Mouse (Mus musculus): Measurements from ENCODE around the gene Upk3a. TPM values are rescaled to one million over a fixed set of nuclear protein-coding genes. Genes with fewer than 3 reads are reported as not detected.

Upk3a gene
- polyA plus RNA-seq, 1 experiment, result 0.20 TPM

- peaks cover 32% of the 10 kb centered on the region for H3K4me1 ChIP-seq (ENCODE audit: control insufficient read depth, insufficient read depth, low read length)
- no peak overlapping the region for H3K4me3 ChIP-seq (replicated peaks; ENCODE audit: insufficient read depth, low read depth, low read length)
- WGBS, result 65% methylated on average over 7 of the region's 7 CpGs
- DNase-seq, result no peak
- no peak for TF ChIP-seq CTCF (IDR thresholded peaks at IDR 0.05; ENCODE audit: borderline replicate concordance, insufficient read depth, low read depth, low read length)
- no peak for TF ChIP-seq POLR2A (IDR thresholded peaks at IDR 0.05; ENCODE audit: borderline replicate concordance, insufficient read depth, low read length)
- no peaks in the 10 kb centered on the region for H3K27me3 ChIP-seq (ENCODE audit: control insufficient read depth, insufficient read depth, low read length)
- no peak overlapping the region for H3K27ac ChIP-seq (ENCODE audit: insufficient read depth, low read length)
These were observed 33.2 kb upstream of the Upk3a start for GRCm38 (mm10) chr15:84983721-84984120.

DNA sequence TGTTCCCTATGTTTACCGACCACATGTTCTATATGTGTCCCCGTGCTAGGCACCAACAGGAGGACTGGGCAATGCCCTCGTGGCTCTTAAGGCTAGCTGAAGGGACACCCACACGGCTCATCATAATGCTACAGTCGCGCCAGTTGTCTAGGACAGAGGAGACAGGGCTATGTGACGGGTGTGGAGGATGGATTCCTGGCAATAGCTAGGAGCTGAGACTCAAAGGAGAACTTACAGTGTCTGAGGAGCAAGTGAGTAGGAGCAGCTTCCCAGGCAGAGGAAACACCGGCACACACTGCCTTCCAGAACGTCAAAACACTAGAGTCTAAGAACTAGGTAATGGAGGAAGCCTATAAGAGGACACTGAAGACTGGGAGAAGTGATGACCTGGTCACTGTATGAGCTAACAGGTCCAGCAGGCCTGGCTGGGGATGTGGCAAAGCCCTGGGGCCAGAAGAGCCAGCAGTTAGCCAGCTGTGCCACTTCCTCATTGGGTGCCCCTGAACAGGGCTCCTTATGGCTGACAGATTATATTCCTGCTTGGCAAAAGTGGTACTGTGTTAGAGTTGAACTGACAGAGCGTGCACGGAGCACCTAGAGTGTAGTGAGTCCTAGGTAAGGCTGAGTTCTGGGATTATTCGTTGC lies 31.3 kb upstream of the Upk3a start:
- Histone ChIP-seq H3K4me3 (replicated peaks; ENCODE audit: insufficient read depth, low read depth, low read length) (no peak overlapping the region), H3K27me3 (ENCODE audit: control insufficient read depth, insufficient read depth, low read length) (no peaks in the 10 kb centered on the region), H3K4me1 (ENCODE audit: control insufficient read depth, insufficient read depth, low read length) (peaks cover 28% of the 10 kb centered on the region), H3K27ac (ENCODE audit: insufficient read depth, low read length) (no peak overlapping the region)
- WGBS, result 54% methylated on average over 12 of the region's 12 CpGs
- no peak for DNase-seq
- no peak for TF ChIP-seq CTCF (IDR thresholded peaks at IDR 0.05; ENCODE audit: borderline replicate concordance, insufficient read depth, low read depth, low read length)
- TF ChIP-seq POLR2A (IDR thresholded peaks at IDR 0.05; ENCODE audit: borderline replicate concordance, insufficient read depth, low read length), result no peak

DNA sequence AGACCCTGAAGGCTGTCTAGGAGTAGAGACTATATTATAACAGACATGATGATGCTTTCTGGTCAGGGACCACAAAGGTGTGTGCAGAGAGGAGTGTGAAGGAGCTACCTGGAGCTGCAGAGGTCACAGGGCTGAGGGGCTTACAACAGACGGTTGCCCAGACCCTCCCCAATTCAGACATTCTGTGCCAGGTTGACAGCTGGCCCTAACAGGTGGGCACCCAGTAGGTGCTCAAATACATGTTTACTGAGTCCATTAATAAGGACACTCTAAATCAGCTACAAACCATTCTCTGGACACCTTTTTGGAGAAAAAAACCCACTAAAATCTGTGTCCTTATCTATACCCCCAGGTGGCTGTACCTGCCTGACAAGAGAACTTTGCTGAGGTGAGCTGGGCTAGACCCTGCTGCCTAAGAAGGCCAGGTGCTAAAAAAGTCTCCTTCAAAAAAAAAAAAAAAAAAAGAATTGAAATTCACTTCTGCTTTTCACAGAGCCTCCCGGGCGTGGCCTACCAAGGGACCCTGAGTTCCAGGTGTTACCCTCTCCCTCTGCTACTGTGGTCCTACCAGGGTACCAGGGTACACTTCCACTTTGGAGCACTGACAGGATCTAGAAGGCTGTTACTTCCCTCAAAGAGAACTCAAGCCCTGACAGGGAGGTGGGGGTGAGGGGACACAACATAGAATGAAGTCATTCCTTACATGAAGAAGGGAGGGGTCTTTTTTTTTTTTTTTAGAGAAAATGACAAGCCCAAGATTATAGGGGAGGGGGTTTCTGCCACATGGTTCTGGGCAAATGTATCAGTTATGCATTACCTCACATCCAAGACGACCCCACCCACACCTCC lies 30.5 kb upstream of the Upk3a start:
- 32% methylated on average over 4 of the region's 4 CpGs for WGBS

GRCm38 (mm10) chr15:84987020-84987815 lies 29.7 kb upstream of the Upk3a start:
- Histone ChIP-seq H3K4me1 (ENCODE audit: control insufficient read depth, insufficient read depth, low read length) (peaks cover 20% of the 10 kb centered on the region), H3K27me3 (ENCODE audit: control insufficient read depth, insufficient read depth, low read length) (no peaks in the 10 kb centered on the region), H3K27ac (ENCODE audit: insufficient read depth, low read length) (peak overlapping the region; percentile 18; the same call in 1 of the 2 replicates), H3K4me3 (replicated peaks; ENCODE audit: insufficient read depth, low read depth, low read length) (peak overlapping the region; percentile 64)
- TF ChIP-seq CTCF (IDR thresholded peaks at IDR 0.05; ENCODE audit: borderline replicate concordance, insufficient read depth, low read depth, low read length) (no peak), POLR2A (IDR thresholded peaks at IDR 0.05; ENCODE audit: borderline replicate concordance, insufficient read depth, low read length) (no peak)
- peak in 1 of 2 experiments; percentile 65 for DNase-seq
- under 1% methylated on average over 46 of the region's 53 CpGs for WGBS

More for the DNA sequence above, 30.5 kb upstream of the Upk3a start:
- H3K4me3 ChIP-seq (replicated peaks; ENCODE audit: insufficient read depth, low read depth, low read length), result peak overlapping the region; percentile 64
- DNase-seq, result peak in 1 of 2 experiments; percentile 30
- TF ChIP-seq CTCF (IDR thresholded peaks at IDR 0.05; ENCODE audit: borderline replicate concordance, insufficient read depth, low read depth, low read length) (no peak), POLR2A (IDR thresholded peaks at IDR 0.05; ENCODE audit: borderline replicate concordance, insufficient read depth, low read length) (no peak)
- no peaks in the 10 kb centered on the region for H3K27me3 ChIP-seq (ENCODE audit: control insufficient read depth, insufficient read depth, low read length)
- H3K4me1 ChIP-seq (ENCODE audit: control insufficient read depth, insufficient read depth, low read length), result peaks cover 28% of the 10 kb centered on the region
- H3K27ac ChIP-seq (ENCODE audit: insufficient read depth, low read length), result 0 out of 2 replicates have a peak overlapping the region, but pooled peaks have one; percentile 18

- peaks cover 14% of the 10 kb centered on the region for H3K4me1 ChIP-seq (ENCODE audit: control insufficient read depth, insufficient read depth, low read length)
- DNase-seq, result peak; percentile 84 to 91
- no peaks in the 10 kb centered on the region for H3K27me3 ChIP-seq (ENCODE audit: control insufficient read depth, insufficient read depth, low read length)
- 0 out of 2 replicates have a peak within 1 kb of the TSS, but pooled peaks have one; percentile 18 for H3K27ac ChIP-seq (ENCODE audit: insufficient read depth, low read length)
- TF ChIP-seq CTCF (IDR thresholded peaks at IDR 0.05; ENCODE audit: borderline replicate concordance, insufficient read depth, low read depth, low read length), result no peak
- peak; percentile 75 for TF ChIP-seq POLR2A (IDR thresholded peaks at IDR 0.05; ENCODE audit: borderline replicate concordance, insufficient read depth, low read length)
- WGBS, result 2% methylated on average over 59 of the region's 59 CpGs
- peak within 1 kb of the TSS; percentile 79 for H3K4me3 ChIP-seq (replicated peaks; ENCODE audit: insufficient read depth, low read depth, low read length)
These were observed 28.8 kb upstream of the Upk3a start, which contains the start of gene 5031439G07Rik for GRCm38 (mm10) chr15:84987874-84988825. Gene 5031439G07Rik (minus strand): TSS chr15:84988551.

- Histone ChIP-seq H3K27ac (ENCODE audit: insufficient read depth, low read length) (no peak overlapping the region), H3K4me1 (ENCODE audit: control insufficient read depth, insufficient read depth, low read length) (peaks cover 5% of the 10 kb centered on the region), H3K4me3 (replicated peaks; ENCODE audit: insufficient read depth, low read depth, low read length) (no peak overlapping the region), H3K27me3 (ENCODE audit: control insufficient read depth, insufficient read depth, low read length) (no peaks in the 10 kb centered on the region)
- 84% methylated on average over 3 of the region's 3 CpGs for WGBS
- no peak for DNase-seq
- TF ChIP-seq POLR2A (IDR thresholded peaks at IDR 0.05; ENCODE audit: borderline replicate concordance, insufficient read depth, low read length), result no peak
- no peak for TF ChIP-seq CTCF (IDR thresholded peaks at IDR 0.05; ENCODE audit: borderline replicate concordance, insufficient read depth, low read depth, low read length)
These were observed 27.8 kb upstream of the Upk3a start for GRCm38 (mm10) chr15:84989098-84989497.

Measured in cerebellum, adult 2 months (tissue).